Mouse (Mus musculus) CH12.LX (cell line): ENCODE results near the gene Igf1r. TPM values are rescaled to one million over a fixed set of nuclear protein-coding genes. Genes with fewer than 3 reads are reported as not detected.

Source experiments
- DNase-seq: peaks from one replicate; pipeline ENCODE4 v3.0.0-alpha.2; 2013; ENCODE audit errors: extremely low read depth
- H3K27ac ChIP-seq: 2 replicates; pipeline ENCODE4 v1.5.1; 2012; ENCODE audit warnings: low read depth, mild to moderate bottlenecking, control low read depth, moderate library complexity; ENCODE audit not compliant: insufficient read depth
- H3K27me3 ChIP-seq: replicated peaks from 2 replicates; pipeline ENCODE3; 2012; ENCODE audit warnings: inconsistent platforms
- H3K36me3 ChIP-seq, 2 experiments: replicated peaks in 1 of 2; 2 replicates each; pipeline versions ENCODE3 to v1.6.1; 2012; ENCODE audit warnings: inconsistent platforms in 1 of 2, low read length in 1 of 2, mild to moderate bottlenecking in 1 of 2, mixed read lengths in 1 of 2, moderate library complexity in 1 of 2; ENCODE audit not compliant: control insufficient read depth in 1 of 2, insufficient read depth in 1 of 2
- H3K4me1 ChIP-seq, 2 experiments: 2 replicates each; pipeline ENCODE4 v1.6.1; 2012; ENCODE audit warnings: inconsistent platforms in 1 of 2, moderate library complexity in 1 of 2; ENCODE audit not compliant: insufficient read depth in 2 of 2, control insufficient read depth in 1 of 2
- H3K4me2 ChIP-seq: 2 replicates; pipeline ENCODE4 v1.6.1; 2012; ENCODE audit warnings: low read depth, mild to moderate bottlenecking, control low read depth; ENCODE audit not compliant: poor library complexity, insufficient read depth, severe bottlenecking
- H3K4me3 ChIP-seq, 3 experiments: fragments of 150-350 bp in 1 of 3; sonication (generic) in 1 of 3; replicated peaks in 1 of 3; 2 replicates each; pipeline versions ENCODE3 to v1.5.1; 2011 to 2012; ENCODE audit warnings: low read depth in 2 of 3, low read length in 2 of 3, mild to moderate bottlenecking in 2 of 3, moderate library complexity in 2 of 3, control low read depth in 1 of 3, improper control_type of control experiment in 1 of 3, inconsistent platforms in 1 of 3, mixed read lengths in 1 of 3; ENCODE audit not compliant: poor library complexity in 1 of 3
- H3K79me2 ChIP-seq: replicated peaks from 2 replicates; pipeline ENCODE4 v1.6.1; 2012; ENCODE audit warnings: mild to moderate bottlenecking, moderate library complexity; ENCODE audit not compliant: control insufficient read depth, poor library complexity, insufficient read depth, severe bottlenecking; ENCODE audit errors: extremely low read depth
- H3K9ac ChIP-seq: 2 replicates; pipeline ENCODE4 v1.6.1; 2012; ENCODE audit warnings: low read depth, mild to moderate bottlenecking, control low read depth, moderate library complexity; ENCODE audit not compliant: insufficient read depth
- H3K9me3 ChIP-seq: replicated peaks from 2 replicates; pipeline ENCODE3; 2012; ENCODE audit warnings: low read length, inconsistent platforms, mixed read lengths
- BHLHE40 ChIP-seq: IDR thresholded peaks from 2 replicates; pipeline ENCODE4 v1.6.1; 2011; ENCODE audit warnings: mild to moderate bottlenecking, low read depth, low read length, improper control_type of control experiment
- CHD1 ChIP-seq: IDR thresholded peaks from 2 replicates; pipeline ENCODE4 v1.6.1; 2012; ENCODE audit warnings: low read depth, low read length, improper control_type of control experiment, inconsistent platforms
- CHD2 ChIP-seq: IDR thresholded peaks from 2 replicates; pipeline ENCODE4 v1.6.1; 2011; ENCODE audit warnings: low read length, improper control_type of control experiment
- CTCF ChIP-seq, 2 experiments: IDR thresholded peaks in 1 of 2; conservative IDR thresholded peaks in 1 of 2; 2 replicates each; pipeline ENCODE4 v1.5.1; 2011 to 2012; ENCODE audit warnings: low read depth in 2 of 2, low read length in 2 of 2, improper control_type of control experiment in 1 of 2, inconsistent platforms in 1 of 2, mild to moderate bottlenecking in 1 of 2, moderate library complexity in 1 of 2
- E2F4 ChIP-seq: IDR thresholded peaks from 2 replicates; pipeline ENCODE4 v1.6.1; 2011; ENCODE audit warnings: low read depth, low read length, improper control_type of control experiment; ENCODE audit not compliant: insufficient replicate concordance
- ELF1 ChIP-seq: IDR thresholded peaks from 2 replicates; pipeline ENCODE4 v1.6.1; 2014; ENCODE audit warnings: low read depth, mild to moderate bottlenecking, inconsistent platforms, low read length, improper control_type of control experiment
- JUN ChIP-seq: IDR thresholded peaks from 2 replicates; pipeline ENCODE4 v1.6.1; 2011; ENCODE audit warnings: low read depth, mild to moderate bottlenecking, low read length, improper control_type of control experiment, moderate library complexity; ENCODE audit not compliant: insufficient read depth
- JUND ChIP-seq: conservative IDR thresholded peaks from 2 replicates; pipeline ENCODE4 v1.6.1; 2011; ENCODE audit warnings: low read depth, low read length, improper control_type of control experiment
- KAT2A ChIP-seq: IDR thresholded peaks from 2 replicates; pipeline ENCODE4 v1.6.1; 2012; ENCODE audit warnings: low read length, improper control_type of control experiment, inconsistent platforms; ENCODE audit not compliant: insufficient replicate concordance
- MAFK ChIP-seq: IDR thresholded peaks from 2 replicates; pipeline ENCODE4 v1.6.1; 2011; ENCODE audit warnings: low read length, improper control_type of control experiment; ENCODE audit not compliant: insufficient replicate concordance
- MAZ ChIP-seq: IDR thresholded peaks from 2 replicates; pipeline ENCODE4 v1.6.1; 2012; ENCODE audit warnings: low read depth, mild to moderate bottlenecking, inconsistent platforms, low read length, improper control_type of control experiment, moderate library complexity
- MEF2A ChIP-seq: IDR thresholded peaks from 2 replicates; pipeline ENCODE4 v1.6.1; 2014; ENCODE audit warnings: low read depth, mild to moderate bottlenecking, inconsistent platforms, low read length, improper control_type of control experiment, borderline replicate concordance
- MXI1 ChIP-seq: IDR thresholded peaks from 2 replicates; pipeline ENCODE4 v1.6.1; 2011; ENCODE audit warnings: mild to moderate bottlenecking, low read depth, low read length, improper control_type of control experiment
- NELFE ChIP-seq: IDR thresholded peaks from 2 replicates; pipeline ENCODE4 v1.6.1; 2011; ENCODE audit warnings: low read depth, low read length, improper control_type of control experiment
- PAX5 ChIP-seq: IDR thresholded peaks from 2 replicates; pipeline ENCODE4 v1.6.1; 2012; ENCODE audit warnings: low read length, inconsistent platforms, mixed read lengths
- POLR2A ChIP-seq: IDR thresholded peaks from 2 replicates; pipeline ENCODE4 v1.6.1; 2011; ENCODE audit warnings: low read depth, mild to moderate bottlenecking, improper control_type of control experiment, low read length
- POLR2AphosphoS2 ChIP-seq: IDR thresholded peaks from 2 replicates; pipeline ENCODE4 v1.6.1; 2011; ENCODE audit warnings: low read depth, low read length, improper control_type of control experiment
- RAD21 ChIP-seq: IDR thresholded peaks from 2 replicates; pipeline ENCODE4 v1.6.1; 2011; ENCODE audit warnings: low read depth, mild to moderate bottlenecking, low read length, improper control_type of control experiment, moderate library complexity
- RCOR1 ChIP-seq: conservative IDR thresholded peaks from 2 replicates; pipeline ENCODE4 v1.6.1; 2012; ENCODE audit warnings: low read depth, mild to moderate bottlenecking, inconsistent platforms, low read length, improper control_type of control experiment
- SIN3A ChIP-seq: IDR thresholded peaks from 2 replicates; pipeline ENCODE4 v1.6.1; 2012; ENCODE audit warnings: low read length, improper control_type of control experiment, inconsistent platforms
- UBTF ChIP-seq: IDR thresholded peaks from 2 replicates; pipeline ENCODE4 v1.6.1; 2012; ENCODE audit warnings: low read depth, mild to moderate bottlenecking, inconsistent platforms, low read length, improper control_type of control experiment, moderate library complexity
- USF2 ChIP-seq: conservative IDR thresholded peaks from 2 replicates; pipeline ENCODE4 v1.6.1; 2011; ENCODE audit warnings: low read depth, low read length, improper control_type of control experiment
- ZC3H11A ChIP-seq: IDR thresholded peaks from 2 replicates; pipeline ENCODE4 v1.6.1; 2012; ENCODE audit warnings: low read depth, mild to moderate bottlenecking, inconsistent platforms, low read length, improper control_type of control experiment
- ZNF384 ChIP-seq: IDR thresholded peaks from 2 replicates; pipeline ENCODE4 v1.6.1; 2012; ENCODE audit warnings: low read depth, low read length, improper control_type of control experiment, inconsistent platforms
- dilution Hi-C: fragments of 300-500 bp; cut with MboI; formaldehyde crosslinking; loops from 2 replicates; pipeline ENCODE4 v1.14.3; 2020; ENCODE audit warnings: low sequenced_read_pairs; ENCODE audit not compliant: extremely low pct_unique_long_range_greater_than_20kb, extremely low pct_ligation_motif_present
- in situ Hi-C: fragments of 300-500 bp; cut with MboI; formaldehyde crosslinking; loops from 3 replicates; pipeline ENCODE4 v1.14.3; 2019; ENCODE audit warnings: low sequenced_read_pairs, low pct_ligation_motif_present, low pct_unique_long_range_greater_than_20kb, mixed read lengths
- polyA plus RNA-seq: library from polyadenylated mRNA; unstranded; fragments of >175 nt; gene quantifications from 2 replicates; pipeline ENCODE4 v1.2.1, GENCODE M21; 2012; ENCODE audit warnings: low read depth; ENCODE audit not compliant: insufficient read length
- total RNA-seq, 2 experiments: library from RNA; depleted of rRNA; stranded (reverse); fragments of 300-350 nt in 1 of 2; fragments of >200 nt in 1 of 2; gene quantifications; 2 replicates each; pipeline ENCODE4 v1.2.3; 2012 to 2014

The Igf1r gene
- total and polyA plus RNA-seq, 3 experiments: 0.19 to 1.6 (median 0.29) TPM

GRCm38 (mm10) chr7:68022188-68022587 is 69.6 kb downstream of the Igf1r start:
- H3K27ac ChIP-seq: no peak overlapping the region
- no peaks in the 10 kb centered on the region for H3K36me3 ChIP-seq
- dilution Hi-C loops: no loop called here
- no peaks in the 10 kb centered on the region for H3K4me1 ChIP-seq
- no peaks in the 10 kb centered on the region for H3K9me3 ChIP-seq
- peaks cover 69% of the 10 kb centered on the region for H3K27me3 ChIP-seq
- no peak overlapping the region for H3K4me2 ChIP-seq
- H3K9ac ChIP-seq: no peak overlapping the region
- TF ChIP-seq JUND (no peak), PAX5 (no peak), MAFK (no peak), POLR2A (no peak), CHD2 (no peak), RAD21 (no peak), KAT2A (no peak)
- TF ChIP-seq, all 38 proteins: peak for 0
- in situ Hi-C loops: no loop called here
- no peak overlapping the region for H3K4me3 ChIP-seq
- DNase-seq: no peak
- no peaks in the 10 kb centered on the region for H3K79me2 ChIP-seq

- dilution Hi-C loops: no loop called here
- TF ChIP-seq SIN3A: no peak
- no peak for TF ChIP-seq POLR2AphosphoS2
- no peak for TF ChIP-seq E2F4
- no peak for TF ChIP-seq MEF2A
- no peak for TF ChIP-seq NELFE
- TF ChIP-seq ZNF384: no peak
- no peak for TF ChIP-seq ZC3H11A
- TF ChIP-seq CHD1: no peak
- TF ChIP-seq MAZ: no peak
- TF ChIP-seq UBTF: no peak
- TF ChIP-seq KAT2A: no peak
- TF ChIP-seq USF2: no peak
- TF ChIP-seq MXI1: no peak
- TF ChIP-seq JUN: no peak
- no peak for TF ChIP-seq RCOR1
- TF ChIP-seq CHD2: no peak
- no peak for TF ChIP-seq BHLHE40
- TF ChIP-seq ELF1: no peak
- no peak for TF ChIP-seq CTCF (conservative IDR thresholded peaks at IDR 0.05 in 1 of 2, IDR thresholded peaks at IDR 0.05 in 1 of 2; ENCODE audit: low read depth in 2 of 2, low read length in 2 of 2)
Observed at GRCm38 (mm10) chr7:68023882-68024281, 71.3 kb downstream of the Igf1r start.

More at GRCm38 (mm10) chr7:68023882-68024281, 71.3 kb downstream of the Igf1r start:
- in situ Hi-C loops: no loop called here
- Histone ChIP-seq H3K36me3 (no peaks in the 10 kb centered on the region), H3K4me2 (no peak overlapping the region), H3K27me3 (peaks cover 70% of the 10 kb centered on the region), H3K9ac (no peak overlapping the region), H3K4me3 (no peak overlapping the region), H3K79me2 (no peaks in the 10 kb centered on the region), H3K27ac (no peak overlapping the region), H3K4me1 (no peaks in the 10 kb centered on the region), H3K9me3 (no peaks in the 10 kb centered on the region)
- no peak for DNase-seq
